Mouse (Mus musculus): ENCODE data around the gene Clk4. TPM values are rescaled to one million over a fixed set of nuclear protein-coding genes. Genes with fewer than 3 reads are reported as not detected.

Gene Clk4
- polyA plus RNA-seq, 1 experiment from 2014 or later: 137 TPM

GRCm38 (mm10) chr11:51295742-51296141, 34.2 kb downstream of the Clk4 start:
- no peaks in the 10 kb centered on the region for H3K9me3 ChIP-seq (replicated peaks; ENCODE audit: control insufficient read depth, low read length, poor library complexity, severe bottlenecking)
- H3K4me3 ChIP-seq (ENCODE audit: low read depth, low read length): no peak overlapping the region
- no peak for ATAC-seq
- no peak overlapping the region for H3K9ac ChIP-seq (ENCODE audit: low read depth, low read length)
- WGBS: 74% methylated on average over 3 of the region's 3 CpGs
- H3K4me2 ChIP-seq (ENCODE audit: low read length): no peak overlapping the region
- no peaks in the 10 kb centered on the region for H3K36me3 ChIP-seq (ENCODE audit: control insufficient read depth, insufficient read depth, low read length)
- no peaks in the 10 kb centered on the region for H3K4me1 ChIP-seq (ENCODE audit: control insufficient read depth, insufficient read depth, low read length)
- H3K27me3 ChIP-seq (ENCODE audit: control insufficient read depth, insufficient read depth, low read depth, low read length): no peaks in the 10 kb centered on the region
- H3K27ac ChIP-seq (ENCODE audit: low read length): no peak overlapping the region

- Histone ChIP-seq H3K9me3 (replicated peaks; ENCODE audit: control insufficient read depth, low read length, poor library complexity, severe bottlenecking) (no peaks in the 10 kb centered on the region), H3K27me3 (ENCODE audit: control insufficient read depth, insufficient read depth, low read depth, low read length) (no peaks in the 10 kb centered on the region), H3K4me3 (ENCODE audit: low read depth, low read length) (no peak overlapping the region), H3K4me1 (ENCODE audit: control insufficient read depth, insufficient read depth, low read length) (no peaks in the 10 kb centered on the region), H3K36me3 (ENCODE audit: control insufficient read depth, insufficient read depth, low read length) (no peaks in the 10 kb centered on the region), H3K4me2 (ENCODE audit: low read length) (no peak overlapping the region), H3K27ac (ENCODE audit: low read length) (no peak overlapping the region), H3K9ac (ENCODE audit: low read depth, low read length) (no peak overlapping the region)
- no peak for ATAC-seq
- 86% methylated on average over 4 of the region's 4 CpGs for whole genome bisulfite sequencing
Measured at GRCm38 (mm10) chr11:51298691-51299090, 37.2 kb downstream of the Clk4 start.

GRCm38 (mm10) chr11:51302396-51302795, 40.9 kb downstream of the Clk4 start:
- H3K27ac ChIP-seq (ENCODE audit: low read length): no peak overlapping the region
- no peak for ATAC-seq
- no peaks in the 10 kb centered on the region for H3K4me1 ChIP-seq (ENCODE audit: control insufficient read depth, insufficient read depth, low read length)
- WGBS: 91% methylated on average over 5 of the region's 5 CpGs
- H3K27me3 ChIP-seq (ENCODE audit: control insufficient read depth, insufficient read depth, low read depth, low read length): no peaks in the 10 kb centered on the region
- H3K4me3 ChIP-seq (ENCODE audit: low read depth, low read length): no peak overlapping the region
- H3K4me2 ChIP-seq (ENCODE audit: low read length): no peak overlapping the region
- H3K36me3 ChIP-seq (ENCODE audit: control insufficient read depth, insufficient read depth, low read length): no peaks in the 10 kb centered on the region
- no peak overlapping the region for H3K9ac ChIP-seq (ENCODE audit: low read depth, low read length)
- H3K9me3 ChIP-seq (replicated peaks; ENCODE audit: control insufficient read depth, low read length, poor library complexity, severe bottlenecking): no peaks in the 10 kb centered on the region

GRCm38 (mm10) chr11:51303981-51304553, 42.5 kb downstream of the Clk4 start:
- Histone ChIP-seq H3K4me3 (ENCODE audit: low read depth, low read length) (no peak overlapping the region), H3K36me3 (ENCODE audit: control insufficient read depth, insufficient read depth, low read length) (no peaks in the 10 kb centered on the region), H3K9ac (ENCODE audit: low read depth, low read length) (no peak overlapping the region), H3K4me2 (ENCODE audit: low read length) (no peak overlapping the region), H3K27ac (ENCODE audit: low read length) (no peak overlapping the region), H3K4me1 (ENCODE audit: control insufficient read depth, insufficient read depth, low read length) (no peaks in the 10 kb centered on the region), H3K9me3 (replicated peaks; ENCODE audit: control insufficient read depth, low read length, poor library complexity, severe bottlenecking) (no peaks in the 10 kb centered on the region), H3K27me3 (ENCODE audit: control insufficient read depth, insufficient read depth, low read depth, low read length) (no peaks in the 10 kb centered on the region)
- WGBS: 78% methylated on average over 12 of the region's 12 CpGs
- no peak for ATAC-seq

GRCm38 (mm10) chr11:51308306-51308705, 46.8 kb downstream of the Clk4 start:
- Histone ChIP-seq H3K4me3 (ENCODE audit: low read depth, low read length) (no peak overlapping the region), H3K9me3 (replicated peaks; ENCODE audit: control insufficient read depth, low read length, poor library complexity, severe bottlenecking) (no peaks in the 10 kb centered on the region), H3K4me1 (ENCODE audit: control insufficient read depth, insufficient read depth, low read length) (no peaks in the 10 kb centered on the region), H3K27me3 (ENCODE audit: control insufficient read depth, insufficient read depth, low read depth, low read length) (no peaks in the 10 kb centered on the region), H3K27ac (ENCODE audit: low read length) (no peak overlapping the region), H3K4me2 (ENCODE audit: low read length) (no peak overlapping the region), H3K36me3 (ENCODE audit: control insufficient read depth, insufficient read depth, low read length) (no peaks in the 10 kb centered on the region), H3K9ac (ENCODE audit: low read depth, low read length) (no peak overlapping the region)
- 72% methylated on average over 5 of the region's 5 CpGs for WGBS
- no peak for ATAC-seq

- H3K9me3 ChIP-seq (replicated peaks; ENCODE audit: control insufficient read depth, low read length, poor library complexity, severe bottlenecking): no peaks in the 10 kb centered on the region
- H3K4me2 ChIP-seq (ENCODE audit: low read length): no peak overlapping the region
- H3K4me3 ChIP-seq (ENCODE audit: low read depth, low read length): no peak overlapping the region
- 76% methylated on average over 8 of the region's 8 CpGs for WGBS
- no peaks in the 10 kb centered on the region for H3K4me1 ChIP-seq (ENCODE audit: control insufficient read depth, insufficient read depth, low read length)
- ATAC-seq: no peak
- no peak overlapping the region for H3K27ac ChIP-seq (ENCODE audit: low read length)
- H3K9ac ChIP-seq (ENCODE audit: low read depth, low read length): no peak overlapping the region
- no peaks in the 10 kb centered on the region for H3K36me3 ChIP-seq (ENCODE audit: control insufficient read depth, insufficient read depth, low read length)
- H3K27me3 ChIP-seq (ENCODE audit: control insufficient read depth, insufficient read depth, low read depth, low read length): no peaks in the 10 kb centered on the region
Measured at GRCm38 (mm10) chr11:51311846-51312245, 50.3 kb downstream of the Clk4 start.

- H3K9me3 ChIP-seq (replicated peaks; ENCODE audit: control insufficient read depth, low read length, poor library complexity, severe bottlenecking): no peaks in the 10 kb centered on the region
- 58% methylated on average over 7 of the region's 7 CpGs for WGBS
- H3K4me1 ChIP-seq (ENCODE audit: control insufficient read depth, insufficient read depth, low read length): no peaks in the 10 kb centered on the region
- H3K4me2 ChIP-seq (ENCODE audit: low read length): no peak overlapping the region
- H3K27ac ChIP-seq (ENCODE audit: low read length): no peak overlapping the region
- H3K4me3 ChIP-seq (ENCODE audit: low read depth, low read length): no peak overlapping the region
- ATAC-seq: no peak
- H3K36me3 ChIP-seq (ENCODE audit: control insufficient read depth, insufficient read depth, low read length): no peaks in the 10 kb centered on the region
- no peak overlapping the region for H3K9ac ChIP-seq (ENCODE audit: low read depth, low read length)
- no peaks in the 10 kb centered on the region for H3K27me3 ChIP-seq (ENCODE audit: control insufficient read depth, insufficient read depth, low read depth, low read length)
Measured at GRCm38 (mm10) chr11:51315991-51316810, 54.7 kb downstream of the Clk4 start.

- Histone ChIP-seq H3K4me1 (ENCODE audit: control insufficient read depth, insufficient read depth, low read length) (no peaks in the 10 kb centered on the region), H3K27me3 (ENCODE audit: control insufficient read depth, insufficient read depth, low read depth, low read length) (no peaks in the 10 kb centered on the region), H3K4me3 (ENCODE audit: low read depth, low read length) (no peak overlapping the region), H3K4me2 (ENCODE audit: low read length) (no peak overlapping the region), H3K9ac (ENCODE audit: low read depth, low read length) (no peak overlapping the region), H3K9me3 (replicated peaks; ENCODE audit: control insufficient read depth, low read length, poor library complexity, severe bottlenecking) (no peaks in the 10 kb centered on the region), H3K36me3 (ENCODE audit: control insufficient read depth, insufficient read depth, low read length) (no peaks in the 10 kb centered on the region), H3K27ac (ENCODE audit: low read length) (no peak overlapping the region)
- ATAC-seq: peak; percentile 86
Measured at GRCm38 (mm10) chr11:51320609-51321008, 59.1 kb downstream of the Clk4 start.

- no peak overlapping the region for H3K4me2 ChIP-seq (ENCODE audit: low read length)
- no peak for ATAC-seq
Measured at GRCm38 (mm10) chr11:51326908-51327307, 65.4 kb downstream of the Clk4 start.

More at GRCm38 (mm10) chr11:51326908-51327307, 65.4 kb downstream of the Clk4 start:
- Histone ChIP-seq H3K9ac (ENCODE audit: low read depth, low read length) (no peak overlapping the region), H3K27me3 (ENCODE audit: control insufficient read depth, insufficient read depth, low read depth, low read length) (no peaks in the 10 kb centered on the region), H3K4me3 (ENCODE audit: low read depth, low read length) (no peak overlapping the region), H3K9me3 (replicated peaks; ENCODE audit: control insufficient read depth, low read length, poor library complexity, severe bottlenecking) (no peaks in the 10 kb centered on the region), H3K36me3 (ENCODE audit: control insufficient read depth, insufficient read depth, low read length) (no peaks in the 10 kb centered on the region), H3K4me1 (ENCODE audit: control insufficient read depth, insufficient read depth, low read length) (no peaks in the 10 kb centered on the region), H3K27ac (ENCODE audit: low read length) (no peak overlapping the region)
- 63% methylated on average over 6 of the region's 6 CpGs for WGBS

Measured in midbrain, embryonic 16.5 days (tissue).